ENCODE assay signal across 8 mouse cellular contexts in the genomic region with DNA sequence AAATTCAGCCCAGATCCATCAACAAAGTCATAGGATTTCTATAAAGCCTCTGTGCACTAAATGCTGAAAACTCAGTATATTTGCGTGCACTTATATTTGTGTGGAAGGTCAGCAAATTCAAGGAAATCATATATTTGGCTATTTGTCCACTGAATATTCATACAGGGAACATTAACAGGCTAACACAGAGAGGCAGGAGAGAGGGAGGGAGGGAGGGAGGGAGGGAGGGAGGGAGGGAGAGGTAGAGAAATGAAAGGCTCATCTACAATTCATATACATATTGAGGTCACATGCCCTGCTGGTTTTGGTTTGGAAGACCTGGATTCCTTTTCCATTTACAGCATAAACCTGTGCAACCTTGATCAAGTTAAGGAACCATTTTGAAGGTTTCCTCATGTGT.
DNase-seq lines count a peak whose midpoint lies in the region; ATAC-seq lines count a peak whose summit lies in the region.
"Had no signal": no experiment of that assay in that cellular context is flagged by ENCODE, and none has a peak within 500 bp of the region (broad histone marks: within the 10 kb centered on the region; RNA-seq: fewer than 3 reads in every experiment).

No protein-coding gene starts in this region.

- H3K27ac ChIP-seq in lung, embryonic 16.5 days (ENCODE audit: low read length) = no peak overlapping the region
- H3K27ac ChIP-seq in forebrain, embryonic 16.5 days (ENCODE audit: low read length) = no peak overlapping the region
- no peak overlapping the region for H3K27ac ChIP-seq in limb, embryonic 11.5 days (replicated peaks; ENCODE audit: low read depth, low read length)
- H3K27ac ChIP-seq in neural tube, embryonic 15.5 days (replicated peaks) = peak overlapping the region; percentile 79

- H3K4me2 ChIP-seq in lung, embryonic 16.5 days (ENCODE audit: low read depth, low read length) = peak overlapping the region; percentile 57
- peak overlapping the region; percentile 55 for H3K4me2 ChIP-seq in forebrain, embryonic 16.5 days (ENCODE audit: low read length)
- H3K4me2 ChIP-seq in limb, embryonic 11.5 days (ENCODE audit: low read depth, severe bottlenecking) = peak overlapping the region; percentile 54
- peak overlapping the region; percentile 78 for H3K4me2 ChIP-seq in neural tube, embryonic 15.5 days

- H3K4me1 ChIP-seq in lung, embryonic 16.5 days (replicated peaks; ENCODE audit: control insufficient read depth, insufficient read depth, low read length) = no peaks in the 10 kb centered on the region
- H3K4me1 ChIP-seq in forebrain, embryonic 16.5 days (replicated peaks; ENCODE audit: control insufficient read depth, insufficient read depth, low read length) = 0 out of 2 replicates have a peak, but pooled peaks cover 2% of the 10 kb centered on the region
- H3K4me1 ChIP-seq in limb, embryonic 11.5 days (ENCODE audit: control insufficient read depth, insufficient read depth, low read length) = no peaks in the 10 kb centered on the region
- H3K4me1 ChIP-seq in neural tube, embryonic 15.5 days = peaks cover 4% of the 10 kb centered on the region; the same call in 1 of the 2 replicates

- H3K36me3 ChIP-seq in lung, embryonic 16.5 days (ENCODE audit: control insufficient read depth, insufficient read depth, low read length) = no peaks in the 10 kb centered on the region
- no peaks in the 10 kb centered on the region for H3K36me3 ChIP-seq in forebrain, embryonic 16.5 days (ENCODE audit: control insufficient read depth, insufficient read depth)
- no peaks in the 10 kb centered on the region for H3K36me3 ChIP-seq in limb, embryonic 11.5 days (ENCODE audit: control insufficient read depth, insufficient read depth, low read length)
- no peaks in the 10 kb centered on the region for H3K36me3 ChIP-seq in neural tube, embryonic 15.5 days

- no peaks in the 10 kb centered on the region for H3K27me3 ChIP-seq in lung, embryonic 16.5 days (ENCODE audit: control insufficient read depth, insufficient read depth, low read depth, low read length)
- H3K27me3 ChIP-seq in forebrain, embryonic 16.5 days (replicated peaks; ENCODE audit: control insufficient read depth, insufficient read depth, low read length) = no peaks in the 10 kb centered on the region
- H3K27me3 ChIP-seq in limb, embryonic 11.5 days (ENCODE audit: control insufficient read depth, insufficient read depth, low read length) = no peaks in the 10 kb centered on the region
- no peaks in the 10 kb centered on the region for H3K27me3 ChIP-seq in neural tube, embryonic 15.5 days (replicated peaks)

- H3K9me3 ChIP-seq in lung, embryonic 16.5 days (ENCODE audit: control insufficient read depth, low read length) = no peaks in the 10 kb centered on the region
- H3K9me3 ChIP-seq in forebrain, embryonic 16.5 days (ENCODE audit: control insufficient read depth, low read length) = no peaks in the 10 kb centered on the region
- H3K9me3 ChIP-seq in limb, embryonic 11.5 days (ENCODE audit: control insufficient read depth, low read length) = no peaks in the 10 kb centered on the region
- H3K9me3 ChIP-seq in neural tube, embryonic 15.5 days (replicated peaks) = no peaks in the 10 kb centered on the region

- peak overlapping the region; percentile 39; the same call in 1 of the 2 replicates for H3K4me3 ChIP-seq in lung, embryonic 16.5 days (ENCODE audit: low read length)
- peak overlapping the region; percentile 43 for H3K4me3 ChIP-seq in forebrain, embryonic 16.5 days (replicated peaks; ENCODE audit: low read length)
- peak overlapping the region; percentile 32; the same call in 1 of the 2 replicates for H3K4me3 ChIP-seq in limb, embryonic 11.5 days (ENCODE audit: low read depth, low read length)
- H3K4me3 ChIP-seq in neural tube, embryonic 15.5 days (replicated peaks) = peak overlapping the region; percentile 49

- 67% methylated on average over 1 of the region's 1 CpGs for WGBS in lung, embryonic 16.5 days
- WGBS in forebrain, embryonic 16.5 days = 81% methylated on average over 1 of the region's 1 CpGs
- 93% methylated on average over 1 of the region's 1 CpGs for WGBS in limb, embryonic 11.5 days
- WGBS in neural tube, embryonic 15.5 days = 89% methylated on average over 1 of the region's 1 CpGs

- DNase-seq in lung, postnatal 4 days = no peak
- DNase-seq in limb, embryonic 11.5 days (ENCODE audit: low spot score) = no peak
- DNase-seq in urinary bladder, postnatal 10 days (ENCODE audit: low spot score) = no peak
- DNase-seq: thymus, postnatal 25 days had no signal

- H3K9ac ChIP-seq in lung, embryonic 16.5 days (ENCODE audit: low read length) = no peak overlapping the region
- peak overlapping the region; percentile 49; the same call in 1 of the 2 replicates for H3K9ac ChIP-seq in forebrain, embryonic 16.5 days (replicated peaks; ENCODE audit: low read depth, low read length)
- H3K9ac ChIP-seq in limb, embryonic 11.5 days (ENCODE audit: low read length) = no peak overlapping the region
- peak overlapping the region; percentile 59; the same call in 1 of the 2 replicates for H3K9ac ChIP-seq in neural tube, embryonic 15.5 days (replicated peaks)

- no peak for ATAC-seq in lung, embryonic 16.5 days (ENCODE audit: low read depth)
- no peak; the same call in 1 of the 2 replicates for ATAC-seq in forebrain, embryonic 16.5 days
- no peak for ATAC-seq in limb, embryonic 11.5 days (ENCODE audit: insufficient number of reproducible peaks, low FRiP score, low TSS enrichment, low read depth)
- 0 out of 2 replicates have a peak, but pooled peaks have one; percentile 35 for ATAC-seq in neural tube, embryonic 15.5 days (ENCODE audit: low FRiP score)
- no peak for ATAC-seq in erythroid progenitor cell, adult 5-6 weeks (replicated peaks; ENCODE audit: low FRiP score, poor library complexity, severe bottlenecking)

Comparison
In these comparisons a context has a peak if more than half of its experiments do, and no peak if none do; other contexts are left out.
1. H3K9ac ChIP-seq: peak in forebrain, embryonic 16.5 days (single experiment) and neural tube, embryonic 15.5 days (single experiment); none in lung, embryonic 16.5 days (single experiment) and limb, embryonic 11.5 days (single experiment).
2. Peak in every context shown above with its lines, with median percentiles within 50 percentile points of each other: H3K4me2 ChIP-seq and H3K4me3 ChIP-seq.